Mouse (Mus musculus) hindbrain, embryonic 16.5 days (tissue): ENCODE data around the gene Esyt3. TPM values are rescaled to one million over a fixed set of nuclear protein-coding genes. Genes with fewer than 3 reads are reported as not detected.

Experiments
- ATAC-seq: fragments of 200-750 bp; cut with Nextera tagmentation; 2 replicates; pipeline ENCODE4 v1.8.0; 2017; ENCODE audit warnings: moderate TSS enrichment, moderate library complexity
- H3K27ac ChIP-seq: fragments of 300-500 bp; sonication (generic); 2 replicates; pipeline ENCODE4 v1.5.1; 2014; ENCODE audit warnings: low read depth, mild to moderate bottlenecking, control low read depth, low read length, moderate library complexity
- H3K27me3 ChIP-seq: fragments of 300-500 bp; sonication (generic); replicated peaks from 2 replicates; pipeline ENCODE4 v1.6.1; 2014; ENCODE audit warnings: low read length; ENCODE audit not compliant: control insufficient read depth, insufficient read depth
- H3K36me3 ChIP-seq: fragments of 300-500 bp; sonication (generic); 2 replicates; pipeline ENCODE4 v1.6.1; 2014; ENCODE audit warnings: mild to moderate bottlenecking, low read length, moderate library complexity, mixed read lengths; ENCODE audit not compliant: control insufficient read depth, insufficient read depth
- H3K4me1 ChIP-seq: fragments of 300-500 bp; sonication (generic); 2 replicates; pipeline ENCODE4 v1.6.1; 2014; ENCODE audit warnings: low read depth, low read length; ENCODE audit not compliant: control insufficient read depth, insufficient read depth
- H3K4me2 ChIP-seq: fragments of 300-500 bp; sonication (generic); 2 replicates; pipeline ENCODE4 v1.6.1; 2014; ENCODE audit warnings: mild to moderate bottlenecking, low read length, control low read depth, moderate library complexity
- H3K4me3 ChIP-seq: fragments of 300-500 bp; sonication (generic); 2 replicates; pipeline ENCODE4 v1.5.1; 2014; ENCODE audit warnings: mild to moderate bottlenecking, low read length, control low read depth, moderate library complexity
- H3K9ac ChIP-seq: fragments of 300-500 bp; sonication (generic); 2 replicates; pipeline ENCODE4 v1.6.1; 2014; ENCODE audit warnings: low read depth, mild to moderate bottlenecking, control low read depth, low read length, moderate library complexity
- H3K9me3 ChIP-seq: fragments of 300-500 bp; sonication (generic); 2 replicates; pipeline ENCODE4 v1.6.1; 2014; ENCODE audit warnings: mild to moderate bottlenecking, low read length, moderate library complexity; ENCODE audit not compliant: control insufficient read depth
- WGBS: fragments of 180-500 bp; shearing (Covaris S2); extraction: QIAGEN DNeasy Blood & Tissue Kit; methylation state at CpG from one replicate; pipeline ENCODE4 v1.1.7; 2014; 5-methylcytosine and 5-hydroxymethylcytosine counted together
- polyA plus RNA-seq: library from polyadenylated mRNA; unstranded; fragments of >200 nt; fragmentation: Nextera tagmentation; extraction: Ambion mirVana; gene quantifications from 2 replicates; pipeline ENCODE4 v1.2.1, GENCODE M21; 2015

Gene Esyt3
- polyA plus RNA-seq, 1 experiment from 2014 or later, result 0.93 TPM

GRCm38 (mm10) chr9:99340126-99340525 lies 18.2 kb downstream of the Esyt3 start:
- H3K27me3 ChIP-seq, result no peaks in the 10 kb centered on the region
- no peaks in the 10 kb centered on the region for H3K9me3 ChIP-seq
- no peak for ATAC-seq
- H3K36me3 ChIP-seq, result no peaks in the 10 kb centered on the region
- no peak overlapping the region for H3K9ac ChIP-seq
- H3K4me3 ChIP-seq, result no peak overlapping the region
- no peak overlapping the region for H3K4me2 ChIP-seq
- WGBS, result 70% methylated on average over 12 of the region's 12 CpGs
- H3K4me1 ChIP-seq, result peaks cover 1% of the 10 kb centered on the region
- H3K27ac ChIP-seq, result no peak overlapping the region

- H3K9ac ChIP-seq, result no peak overlapping the region
- no peaks in the 10 kb centered on the region for H3K27me3 ChIP-seq
- no peaks in the 10 kb centered on the region for H3K9me3 ChIP-seq
- no peak overlapping the region for H3K4me3 ChIP-seq
- WGBS, result 80% methylated on average over 1 of the region's 1 CpGs
- no peaks in the 10 kb centered on the region for H3K4me1 ChIP-seq
- no peak overlapping the region for H3K27ac ChIP-seq
- H3K4me2 ChIP-seq, result no peak overlapping the region
- no peaks in the 10 kb centered on the region for H3K36me3 ChIP-seq
- ATAC-seq, result no peak
Observed at GRCm38 (mm10) chr9:99339182-99339581, 19.2 kb downstream of the Esyt3 start.

- no peak for ATAC-seq
- H3K4me2 ChIP-seq, result no peak overlapping the region
- no peaks in the 10 kb centered on the region for H3K4me1 ChIP-seq
- 91% methylated on average over 1 of the region's 1 CpGs for WGBS
- no peaks in the 10 kb centered on the region for H3K9me3 ChIP-seq
- no peaks in the 10 kb centered on the region for H3K36me3 ChIP-seq
- no peaks in the 10 kb centered on the region for H3K27me3 ChIP-seq
- H3K4me3 ChIP-seq, result no peak overlapping the region
- no peak overlapping the region for H3K27ac ChIP-seq
- no peak overlapping the region for H3K9ac ChIP-seq
Observed at GRCm38 (mm10) chr9:99338293-99338692, 20.1 kb downstream of the Esyt3 start.

GRCm38 (mm10) chr9:99336538-99336937 lies 21.8 kb downstream of the Esyt3 start:
- no peak for ATAC-seq
- H3K9me3 ChIP-seq, result no peaks in the 10 kb centered on the region
- no peak overlapping the region for H3K9ac ChIP-seq
- 97% methylated on average over 4 of the region's 4 CpGs for WGBS
- H3K27ac ChIP-seq, result no peak overlapping the region
- H3K36me3 ChIP-seq, result no peaks in the 10 kb centered on the region
- no peaks in the 10 kb centered on the region for H3K4me1 ChIP-seq
- H3K4me3 ChIP-seq, result no peak overlapping the region
- no peaks in the 10 kb centered on the region for H3K27me3 ChIP-seq
- no peak overlapping the region for H3K4me2 ChIP-seq

GRCm38 (mm10) chr9:99326881-99327280 lies 31.5 kb downstream of the Esyt3 start:
- Histone ChIP-seq H3K4me3 (no peak overlapping the region), H3K4me1 (no peaks in the 10 kb centered on the region), H3K9me3 (no peaks in the 10 kb centered on the region), H3K4me2 (no peak overlapping the region), H3K9ac (no peak overlapping the region), H3K36me3 (no peaks in the 10 kb centered on the region), H3K27ac (no peak overlapping the region), H3K27me3 (no peaks in the 10 kb centered on the region)
- no peak for ATAC-seq
- 31% methylated on average over 4 of the region's 4 CpGs for WGBS

- H3K4me2 ChIP-seq, result no peak overlapping the region
- no peak for ATAC-seq
- 88% methylated on average over 4 of the region's 4 CpGs for WGBS
- no peak overlapping the region for H3K4me3 ChIP-seq
- no peak overlapping the region for H3K27ac ChIP-seq
- H3K36me3 ChIP-seq, result no peaks in the 10 kb centered on the region
- H3K9me3 ChIP-seq, result no peaks in the 10 kb centered on the region
- H3K27me3 ChIP-seq, result no peaks in the 10 kb centered on the region
- H3K4me1 ChIP-seq, result no peaks in the 10 kb centered on the region
- no peak overlapping the region for H3K9ac ChIP-seq
Observed at GRCm38 (mm10) chr9:99325961-99326360, 32.4 kb downstream of the Esyt3 start.

- WGBS, result 84% methylated on average over 7 of the region's 7 CpGs
- Histone ChIP-seq H3K9me3 (no peaks in the 10 kb centered on the region), H3K27ac (no peak overlapping the region), H3K9ac (no peak overlapping the region), H3K4me2 (no peak overlapping the region), H3K36me3 (no peaks in the 10 kb centered on the region), H3K27me3 (no peaks in the 10 kb centered on the region), H3K4me1 (no peaks in the 10 kb centered on the region), H3K4me3 (no peak overlapping the region)
- no peak for ATAC-seq
Observed at GRCm38 (mm10) chr9:99325208-99325929, 33.0 kb downstream of the Esyt3 start.

GRCm38 (mm10) chr9:99320006-99320405 lies 38.4 kb downstream of the Esyt3 start:
- Histone ChIP-seq H3K27ac (no peak overlapping the region), H3K4me1 (0 out of 2 replicates have a peak, but pooled peaks cover 3% of the 10 kb centered on the region), H3K9me3 (no peaks in the 10 kb centered on the region), H3K36me3 (no peaks in the 10 kb centered on the region), H3K27me3 (no peaks in the 10 kb centered on the region), H3K4me2 (no peak overlapping the region), H3K9ac (no peak overlapping the region), H3K4me3 (no peak overlapping the region)
- 78% methylated on average over 8 of the region's 8 CpGs for WGBS
- ATAC-seq, result no peak

- no peak overlapping the region for H3K4me2 ChIP-seq
- WGBS, result 50% methylated on average over 8 of the region's 8 CpGs
- no peak overlapping the region for H3K4me3 ChIP-seq
- H3K27ac ChIP-seq, result 0 out of 2 replicates have a peak overlapping the region, but pooled peaks have one; percentile 5
- 0 out of 2 replicates have a peak, but pooled peaks cover 3% of the 10 kb centered on the region for H3K4me1 ChIP-seq
- no peak overlapping the region for H3K9ac ChIP-seq
- H3K36me3 ChIP-seq, result no peaks in the 10 kb centered on the region
- no peaks in the 10 kb centered on the region for H3K27me3 ChIP-seq
- ATAC-seq, result peak; percentile 66
- H3K9me3 ChIP-seq, result no peaks in the 10 kb centered on the region
Observed at GRCm38 (mm10) chr9:99319343-99319951, 38.9 kb downstream of the Esyt3 start.
